1 mouse cellular context compared by ENCODE assay signal in the genomic region with DNA sequence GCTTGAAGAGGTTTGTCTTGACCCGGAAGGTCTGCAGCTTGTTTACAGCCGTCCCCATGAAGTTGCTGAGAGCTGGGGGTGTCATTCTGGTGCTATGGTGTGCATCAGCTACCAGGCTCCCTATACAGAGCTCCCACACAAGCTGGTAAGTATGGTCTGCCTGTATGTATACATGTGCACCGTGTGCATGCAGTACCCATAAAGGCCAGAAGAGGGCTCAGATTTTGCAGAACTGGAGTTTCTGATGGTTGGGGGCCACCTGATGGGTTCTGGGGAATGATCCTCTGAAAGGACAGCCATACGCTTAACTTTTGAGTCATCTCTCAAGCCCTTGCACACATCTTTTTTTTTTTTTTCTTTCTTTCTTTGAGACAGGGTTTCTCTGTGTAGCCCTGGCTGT.
TF ChIP-seq lines count a peak whose summit lies in the region.

No protein-coding gene starts in this region.

TF ChIP-seq in MEL, 35 proteins besides CTCF, POLR2A, EP300 and RAD21:
- TF ChIP-seq UBTF (IDR thresholded peaks at IDR 0.05; ENCODE audit: borderline replicate concordance, insufficient read depth, low read depth, low read length): no peak
- TF ChIP-seq ZC3H11A (IDR thresholded peaks at IDR 0.05; ENCODE audit: low read depth, low read length): no peak
- TF ChIP-seq SMC3 (IDR thresholded peaks at IDR 0.05; ENCODE audit: low read depth, low read length): peak; percentile 33; the same call in 1 of the 2 replicates
- no peak for TF ChIP-seq POLR2AphosphoS5 (IDR thresholded peaks at IDR 0.05; ENCODE audit: borderline replicate concordance, low read depth, low read length)
TF ChIP-seq in MEL: peak in this region for 1.
